Mouse (Mus musculus): ENCODE results near the gene Rpl23a. TPM values are rescaled to one million over a fixed set of nuclear protein-coding genes. Genes with fewer than 3 reads are reported as not detected.
A peak's percentile ranks its signal among the peaks of the same experiment; 100 is the strongest.

Rpl23a gene
- polyA plus RNA-seq, 1 experiment from 2014 or later: 732 TPM

- H3K27ac ChIP-seq (ENCODE audit: low read depth): peak overlapping the region; percentile 7; the same call in 1 of the 2 replicates
- H3K4me2 ChIP-seq (ENCODE audit: low read depth, low read length): peak overlapping the region; percentile 96
- no peaks in the 10 kb centered on the region for H3K27me3 ChIP-seq (ENCODE audit: insufficient read depth, low read length)
- H3K4me1 ChIP-seq (ENCODE audit: insufficient read depth): peaks cover 38% of the 10 kb centered on the region
- DNase-seq (no peak), ATAC-seq (no peak)
- peak overlapping the region; percentile 81; the same call in 1 of the 2 replicates for H3K4me3 ChIP-seq (ENCODE audit: low read depth, low read length)
- WGBS (ENCODE audit: insufficient replicate concordance): 52% methylated on average over 6 of the region's 6 CpGs
- H3K36me3 ChIP-seq (replicated peaks; ENCODE audit: insufficient read depth, low read length): peaks cover 29% of the 10 kb centered on the region
- peak overlapping the region; percentile 84 for H3K9ac ChIP-seq (replicated peaks)
- no peaks in the 10 kb centered on the region for H3K9me3 ChIP-seq (ENCODE audit: low read length)
- no peak for TF ChIP-seq EP300 (IDR thresholded peaks at IDR 0.05; ENCODE audit: low read depth)
- no peak for TF ChIP-seq CTCF (IDR thresholded peaks at IDR 0.05; ENCODE audit: low read depth)
Measured at GRCm38 (mm10) chr11:78180081-78180761, 3.2 kb downstream of the Rpl23a start.

- no peaks in the 10 kb centered on the region for H3K27me3 ChIP-seq (ENCODE audit: insufficient read depth, low read length)
- peak overlapping the region; percentile 96 for H3K27ac ChIP-seq (ENCODE audit: low read depth)
- H3K4me2 ChIP-seq (ENCODE audit: low read depth, low read length): peak overlapping the region; percentile 96
- H3K4me1 ChIP-seq (ENCODE audit: insufficient read depth): peaks cover 45% of the 10 kb centered on the region
- TF ChIP-seq EP300 (IDR thresholded peaks at IDR 0.05; ENCODE audit: low read depth) (no peak), CTCF (IDR thresholded peaks at IDR 0.05; ENCODE audit: low read depth) (no peak)
- 18% methylated on average over 8 of the region's 8 CpGs for WGBS (ENCODE audit: insufficient replicate concordance)
- DNase-seq (no peak), ATAC-seq (no peak)
- no peaks in the 10 kb centered on the region for H3K9me3 ChIP-seq (ENCODE audit: low read length)
- H3K9ac ChIP-seq (replicated peaks): peak overlapping the region; percentile 84
- peak overlapping the region; percentile 81 for H3K4me3 ChIP-seq (ENCODE audit: low read depth, low read length)
- H3K36me3 ChIP-seq (replicated peaks; ENCODE audit: insufficient read depth, low read length): peaks cover 29% of the 10 kb centered on the region
Measured at GRCm38 (mm10) chr11:78179438-78179999, 3.9 kb downstream of the Rpl23a start.

- Histone ChIP-seq H3K9me3 (ENCODE audit: low read length) (no peaks in the 10 kb centered on the region), H3K4me1 (ENCODE audit: insufficient read depth) (peaks cover 49% of the 10 kb centered on the region), H3K27ac (ENCODE audit: low read depth) (peak overlapping the region; percentile 96), H3K4me2 (ENCODE audit: low read depth, low read length) (peak overlapping the region; percentile 96), H3K36me3 (replicated peaks; ENCODE audit: insufficient read depth, low read length) (peaks cover 29% of the 10 kb centered on the region), H3K9ac (replicated peaks) (peak overlapping the region; percentile 84), H3K4me3 (ENCODE audit: low read depth, low read length) (peak overlapping the region; percentile 81), H3K27me3 (ENCODE audit: insufficient read depth, low read length) (no peaks in the 10 kb centered on the region)
- WGBS (ENCODE audit: insufficient replicate concordance): 2% methylated on average over 29 of the region's 29 CpGs
- ATAC-seq (no peak; the same call in 1 of the 2 replicates), DNase-seq (peak; percentile 79)
- TF ChIP-seq EP300 (IDR thresholded peaks at IDR 0.05; ENCODE audit: low read depth) (no peak), CTCF (IDR thresholded peaks at IDR 0.05; ENCODE audit: low read depth) (no peak; the same call in 1 of the 2 replicates)
Measured at GRCm38 (mm10) chr11:78178859-78179437, 4.4 kb downstream of the Rpl23a start.

- WGBS (ENCODE audit: insufficient replicate concordance): under 1% methylated on average over 67 of the region's 84 CpGs
- Histone ChIP-seq H3K4me3 (ENCODE audit: low read depth, low read length) (peak overlapping the region; percentile 81), H3K36me3 (replicated peaks; ENCODE audit: insufficient read depth, low read length) (peaks cover 29% of the 10 kb centered on the region), H3K27ac (ENCODE audit: low read depth) (peak overlapping the region; percentile 96), H3K9me3 (ENCODE audit: low read length) (no peaks in the 10 kb centered on the region), H3K27me3 (ENCODE audit: insufficient read depth, low read length) (no peaks in the 10 kb centered on the region), H3K9ac (replicated peaks) (peak overlapping the region; percentile 84), H3K4me2 (ENCODE audit: low read depth, low read length) (peak overlapping the region; percentile 96), H3K4me1 (ENCODE audit: insufficient read depth) (peaks cover 47% of the 10 kb centered on the region)
- ATAC-seq (peak; percentile 80), DNase-seq (peak; percentile 95)
- TF ChIP-seq EP300 (IDR thresholded peaks at IDR 0.05; ENCODE audit: low read depth) (0 out of 2 replicates have a peak, but pooled peaks have one; percentile 15), CTCF (IDR thresholded peaks at IDR 0.05; ENCODE audit: low read depth) (peak; percentile 100)
Measured at GRCm38 (mm10) chr11:78177903-78178858, 5.2 kb downstream of the Rpl23a start.

- peak; percentile 78 for DNase-seq
- peak; percentile 66 for ATAC-seq
- no peaks in the 10 kb centered on the region for H3K9me3 ChIP-seq (ENCODE audit: low read length)
- peak overlapping the region; percentile 84 for H3K9ac ChIP-seq (replicated peaks)
- no peaks in the 10 kb centered on the region for H3K27me3 ChIP-seq (ENCODE audit: insufficient read depth, low read length)
- peak overlapping the region; percentile 81 for H3K4me3 ChIP-seq (ENCODE audit: low read depth, low read length)
- TF ChIP-seq EP300 (IDR thresholded peaks at IDR 0.05; ENCODE audit: low read depth): 0 out of 2 replicates have a peak, but pooled peaks have one; percentile 45
- TF ChIP-seq CTCF (IDR thresholded peaks at IDR 0.05; ENCODE audit: low read depth): no peak
- peaks cover 29% of the 10 kb centered on the region for H3K36me3 ChIP-seq (replicated peaks; ENCODE audit: insufficient read depth, low read length)
- peak overlapping the region; percentile 96 for H3K27ac ChIP-seq (ENCODE audit: low read depth)
- 0% methylated on average over 10 of the region's 10 CpGs for WGBS (ENCODE audit: insufficient replicate concordance)
- peak overlapping the region; percentile 96 for H3K4me2 ChIP-seq (ENCODE audit: low read depth, low read length)
- H3K4me1 ChIP-seq (ENCODE audit: insufficient read depth): peaks cover 46% of the 10 kb centered on the region
Measured at GRCm38 (mm10) chr11:78177437-78177836, 5.9 kb downstream of the Rpl23a start.
